Mouse (Mus musculus) heart, adult 2 months (tissue): ENCODE measurements at regions not wholly inside any gene's neighbourhood (a gene's known extent, or its start where the extent isn't known, plus 50 kb on each side); places are given as distances from the start of the nearest gene placed in this dataset.

Source experiments
- CTCF ChIP-seq: fragments of 200-600 bp; IDR thresholded peaks from 2 replicates; pipeline ENCODE4 v1.8.1; 2022; ENCODE audit warnings: antibody characterized with exemption, mild to moderate bottlenecking, moderate library complexity
- EP300 ChIP-seq: fragments of 200-500 bp; IDR thresholded peaks from 2 replicates; pipeline ENCODE4 v1.6.1; 2011; ENCODE audit warnings: low read depth, low read length, control low read depth; ENCODE audit not compliant: insufficient read depth
- POLR2A ChIP-seq: fragments of 200-500 bp; IDR thresholded peaks from 2 replicates; pipeline ENCODE4 v1.6.1; 2011; ENCODE audit warnings: mild to moderate bottlenecking, low read depth, low read length, control low read depth; ENCODE audit not compliant: insufficient read depth

DNA sequence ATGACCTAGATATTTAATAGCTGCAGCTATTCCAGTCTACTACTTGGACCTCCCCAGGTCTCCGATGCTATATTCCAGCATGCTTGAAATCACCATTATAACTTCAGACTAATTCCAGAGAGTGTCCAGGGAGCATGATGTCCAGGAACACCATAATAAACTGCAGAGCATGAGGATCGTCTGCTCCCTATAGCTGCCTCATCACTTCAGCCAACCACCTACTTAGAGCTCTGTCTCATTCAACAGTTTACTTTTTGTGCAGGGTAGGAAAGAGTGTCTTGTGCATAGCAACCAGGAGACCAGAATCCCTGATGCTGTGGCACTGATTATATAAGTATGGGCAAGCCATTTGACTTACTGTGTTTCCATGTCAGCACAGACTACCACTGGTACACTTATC lies 379.2 kb upstream of the Mef2c start:
- TF ChIP-seq CTCF (no peak), POLR2A (no peak), EP300 (no peak)
